Mouse (Mus musculus): ENCODE data around the gene Thsd4. TPM values are rescaled to one million over a fixed set of nuclear protein-coding genes. Genes with fewer than 3 reads are reported as not detected.

The Thsd4 gene
- polyA plus RNA-seq, 1 experiment from 2014 or later: 19.9 TPM

- no peaks in the 10 kb centered on the region for H3K27me3 ChIP-seq (ENCODE audit: insufficient read depth, low read length)
- DNase-seq (ENCODE audit: low spot score): no peak
- no peaks in the 10 kb centered on the region for H3K36me3 ChIP-seq (ENCODE audit: insufficient read depth, low read length)
- H3K4me2 ChIP-seq (ENCODE audit: low read length): no peak overlapping the region
- no peak overlapping the region for H3K4me3 ChIP-seq (replicated peaks; ENCODE audit: low read depth, low read length)
- no peak overlapping the region for H3K9ac ChIP-seq (ENCODE audit: low read depth, low read length)
- ATAC-seq (replicated peaks; ENCODE audit: low FRiP score, low read depth): no peak
- no peak overlapping the region for H3K27ac ChIP-seq
- 85% methylated on average over 13 of the region's 13 CpGs for WGBS
- H3K4me1 ChIP-seq (replicated peaks; ENCODE audit: insufficient read depth, low read length): peaks cover 9% of the 10 kb centered on the region; the same call in 1 of the 2 replicates
- no peaks in the 10 kb centered on the region for H3K9me3 ChIP-seq (replicated peaks; ENCODE audit: low read length)
- no peak for TF ChIP-seq CTCF (IDR thresholded peaks at IDR 0.05; ENCODE audit: low read depth)
Observed at GRCm38 (mm10) chr9:60460010-60460982, 61.5 kb downstream of the Thsd4 start.

- 12% methylated on average over 14 of the region's 14 CpGs for WGBS
- DNase-seq (ENCODE audit: low spot score): peak; percentile 81
Observed at GRCm38 (mm10) chr9:60458468-60458962, 63.3 kb downstream of the Thsd4 start.

GRCm38 (mm10) chr9:60457359-60458210, 64.3 kb downstream of the Thsd4 start:
- Histone ChIP-seq H3K4me1 (replicated peaks; ENCODE audit: insufficient read depth, low read length) (peaks cover 9% of the 10 kb centered on the region; the same call in 1 of the 2 replicates), H3K27me3 (ENCODE audit: insufficient read depth, low read length) (no peaks in the 10 kb centered on the region), H3K27ac (peak overlapping the region; percentile 65), H3K9ac (ENCODE audit: low read depth, low read length) (no peak overlapping the region; the same call in 1 of the 2 replicates), H3K36me3 (ENCODE audit: insufficient read depth, low read length) (no peaks in the 10 kb centered on the region), H3K4me3 (replicated peaks; ENCODE audit: low read depth, low read length) (no peak overlapping the region), H3K4me2 (ENCODE audit: low read length) (peak overlapping the region; percentile 37), H3K9me3 (replicated peaks; ENCODE audit: low read length) (no peaks in the 10 kb centered on the region)
- ATAC-seq (replicated peaks; ENCODE audit: low FRiP score, low read depth) (peak; percentile 49; the same call in 1 of the 2 replicates), DNase-seq (ENCODE audit: low spot score) (peak; percentile 69)
- no peak for TF ChIP-seq CTCF (IDR thresholded peaks at IDR 0.05; ENCODE audit: low read depth)
- 62% methylated on average over 18 of the region's 18 CpGs for WGBS

More at GRCm38 (mm10) chr9:60458468-60458962, 63.3 kb downstream of the Thsd4 start:
- Histone ChIP-seq H3K9me3 (replicated peaks; ENCODE audit: low read length) (no peaks in the 10 kb centered on the region), H3K9ac (ENCODE audit: low read depth, low read length) (no peak overlapping the region), H3K4me1 (replicated peaks; ENCODE audit: insufficient read depth, low read length) (peaks cover 9% of the 10 kb centered on the region; the same call in 1 of the 2 replicates), H3K4me2 (ENCODE audit: low read length) (peak overlapping the region; percentile 37), H3K36me3 (ENCODE audit: insufficient read depth, low read length) (no peaks in the 10 kb centered on the region), H3K27ac (peak overlapping the region; percentile 65), H3K27me3 (ENCODE audit: insufficient read depth, low read length) (no peaks in the 10 kb centered on the region), H3K4me3 (replicated peaks; ENCODE audit: low read depth, low read length) (no peak overlapping the region)
- TF ChIP-seq CTCF (IDR thresholded peaks at IDR 0.05; ENCODE audit: low read depth): no peak
- ATAC-seq (replicated peaks; ENCODE audit: low FRiP score, low read depth): peak; percentile 61; the same call in 1 of the 2 replicates

GRCm38 (mm10) chr9:60456651-60457050, 65.2 kb downstream of the Thsd4 start:
- H3K27me3 ChIP-seq (ENCODE audit: insufficient read depth, low read length): no peaks in the 10 kb centered on the region
- no peak for ATAC-seq (replicated peaks; ENCODE audit: low FRiP score, low read depth)
- no peaks in the 10 kb centered on the region for H3K36me3 ChIP-seq (ENCODE audit: insufficient read depth, low read length)
- no peak overlapping the region for H3K9ac ChIP-seq (ENCODE audit: low read depth, low read length)
- no peak overlapping the region for H3K27ac ChIP-seq
- H3K4me2 ChIP-seq (ENCODE audit: low read length): no peak overlapping the region
- H3K4me3 ChIP-seq (replicated peaks; ENCODE audit: low read depth, low read length): no peak overlapping the region
- WGBS: 70% methylated on average over 5 of the region's 5 CpGs
- TF ChIP-seq CTCF (IDR thresholded peaks at IDR 0.05; ENCODE audit: low read depth): no peak
- peaks cover 9% of the 10 kb centered on the region; the same call in 1 of the 2 replicates for H3K4me1 ChIP-seq (replicated peaks; ENCODE audit: insufficient read depth, low read length)
- no peak for DNase-seq (ENCODE audit: low spot score)
- H3K9me3 ChIP-seq (replicated peaks; ENCODE audit: low read length): no peaks in the 10 kb centered on the region

GRCm38 (mm10) chr9:60454406-60455076, 67.3 kb downstream of the Thsd4 start:
- Histone ChIP-seq H3K9me3 (replicated peaks; ENCODE audit: low read length) (no peaks in the 10 kb centered on the region), H3K4me1 (replicated peaks; ENCODE audit: insufficient read depth, low read length) (peaks cover 9% of the 10 kb centered on the region; the same call in 1 of the 2 replicates), H3K4me3 (replicated peaks; ENCODE audit: low read depth, low read length) (no peak overlapping the region), H3K27me3 (ENCODE audit: insufficient read depth, low read length) (no peaks in the 10 kb centered on the region), H3K27ac (no peak overlapping the region), H3K4me2 (ENCODE audit: low read length) (no peak overlapping the region), H3K36me3 (ENCODE audit: insufficient read depth, low read length) (no peaks in the 10 kb centered on the region), H3K9ac (ENCODE audit: low read depth, low read length) (no peak overlapping the region)
- TF ChIP-seq CTCF (IDR thresholded peaks at IDR 0.05; ENCODE audit: low read depth): no peak
- ATAC-seq (replicated peaks; ENCODE audit: low FRiP score, low read depth): no peak
- 76% methylated on average over 13 of the region's 13 CpGs for WGBS
- DNase-seq (ENCODE audit: low spot score): no peak

Data from kidney, postnatal 0 days (tissue).